10 mouse cellular contexts compared by ENCODE assay signal in the genomic region with DNA sequence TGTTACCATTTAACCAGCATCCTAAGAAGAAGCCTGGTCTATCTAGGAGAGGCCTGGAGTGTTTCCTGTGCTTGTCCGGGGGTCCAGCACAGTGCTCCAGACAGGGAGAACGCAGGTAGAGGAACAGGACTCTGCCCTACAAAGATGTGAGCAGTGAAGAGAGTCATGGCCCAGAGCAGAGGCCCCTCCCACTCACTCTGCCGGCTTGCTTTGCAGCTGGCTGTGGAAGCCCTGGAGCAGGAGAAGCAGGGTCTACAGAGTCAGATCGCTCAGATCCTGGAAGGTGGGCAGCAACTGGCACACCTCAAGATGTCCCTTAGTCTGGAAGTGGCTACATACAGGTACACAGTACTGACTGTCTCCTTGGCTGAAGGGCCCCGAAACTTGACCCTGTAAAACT. TPM values are rescaled to one million over a fixed set of nuclear protein-coding genes. Genes with fewer than 3 reads are reported as not detected.
DNase-seq lines count a peak whose midpoint lies in the region; ATAC-seq lines count a peak whose summit lies in the region.
"Had no signal": no experiment of that assay in that cellular context is flagged by ENCODE, and none has a peak within 500 bp of the region (broad histone marks: within the 10 kb centered on the region; RNA-seq: fewer than 3 reads in every experiment).

No protein-coding gene starts in this region.

- H3K4me3 ChIP-seq in heart, embryonic 12.5 days: peak overlapping the region; percentile 74
- peak overlapping the region; percentile 80 for H3K4me3 ChIP-seq in brown adipose tissue, adult 24 weeks (ENCODE audit: insufficient read depth, low read depth, low read length)
- peak overlapping the region; percentile 57 for H3K4me3 ChIP-seq in hindbrain, embryonic 15.5 days
- H3K4me3 ChIP-seq in midbrain, embryonic 14.5 days (replicated peaks; ENCODE audit: low read depth, low read length): peak overlapping the region; percentile 58
- H3K4me3 ChIP-seq: megakaryocyte, embryonic 14.5 days had no signal

- peaks cover 28% of the 10 kb centered on the region for H3K36me3 ChIP-seq in heart, embryonic 12.5 days
- no peaks in the 10 kb centered on the region for H3K36me3 ChIP-seq in hindbrain, embryonic 15.5 days
- H3K36me3 ChIP-seq in midbrain, embryonic 14.5 days (ENCODE audit: control insufficient read depth, insufficient read depth, low read length): peaks cover 7% of the 10 kb centered on the region; the same call in 1 of the 2 replicates

- no peak for ATAC-seq in heart, embryonic 12.5 days (ENCODE audit: insufficient number of reproducible peaks, low FRiP score)
- ATAC-seq in hindbrain, embryonic 15.5 days (ENCODE audit: low FRiP score, low read depth): no peak
- no peak for ATAC-seq in midbrain, embryonic 14.5 days (ENCODE audit: low FRiP score, low TSS enrichment)
- no peak for ATAC-seq in frontal cortex, adult (ENCODE audit: low TSS enrichment)
- no peak for ATAC-seq in megakaryocyte progenitor cell, adult 5-6 weeks (replicated peaks; ENCODE audit: poor library complexity)

- H3K9ac ChIP-seq in heart, embryonic 12.5 days: peak overlapping the region; percentile 91
- peak overlapping the region; percentile 59 for H3K9ac ChIP-seq in hindbrain, embryonic 15.5 days
- H3K9ac ChIP-seq in midbrain, embryonic 14.5 days (replicated peaks; ENCODE audit: low read length): peak overlapping the region; percentile 71

- H3K9me3 ChIP-seq in heart, embryonic 12.5 days (replicated peaks): no peaks in the 10 kb centered on the region
- H3K9me3 ChIP-seq in hindbrain, embryonic 15.5 days: no peaks in the 10 kb centered on the region
- no peaks in the 10 kb centered on the region for H3K9me3 ChIP-seq in midbrain, embryonic 14.5 days (ENCODE audit: control insufficient read depth, low read length)

- H3K27ac ChIP-seq in heart, embryonic 12.5 days (ENCODE audit: poor library complexity, severe bottlenecking): no peak overlapping the region
- peak overlapping the region; percentile 91 for H3K27ac ChIP-seq in brown adipose tissue, adult 24 weeks (replicated peaks; ENCODE audit: low read depth, low read length)
- H3K27ac ChIP-seq in hindbrain, embryonic 15.5 days (replicated peaks): peak overlapping the region; percentile 67
- H3K27ac ChIP-seq in midbrain, embryonic 14.5 days (replicated peaks; ENCODE audit: low read depth, low read length): peak overlapping the region; percentile 66

- H3K4me2 ChIP-seq in heart, embryonic 12.5 days: peak overlapping the region; percentile 98
- peak overlapping the region; percentile 88 for H3K4me2 ChIP-seq in hindbrain, embryonic 15.5 days
- H3K4me2 ChIP-seq in midbrain, embryonic 14.5 days (ENCODE audit: low read length): peak overlapping the region; percentile 94

- WGBS in heart, embryonic 12.5 days: 23% methylated on average over 5 of the region's 5 CpGs
- WGBS in hindbrain, embryonic 15.5 days: 13% methylated on average over 5 of the region's 5 CpGs
- WGBS in midbrain, embryonic 14.5 days: 18% methylated on average over 5 of the region's 5 CpGs

- peaks cover 44% of the 10 kb centered on the region for H3K4me1 ChIP-seq in heart, embryonic 12.5 days (replicated peaks)
- no peaks in the 10 kb centered on the region for H3K4me1 ChIP-seq in brown adipose tissue, adult 24 weeks (ENCODE audit: control insufficient read depth, insufficient read depth, insufficient read length, low read length)
- peaks cover 48% of the 10 kb centered on the region for H3K4me1 ChIP-seq in hindbrain, embryonic 15.5 days (replicated peaks)
- peaks cover 30% of the 10 kb centered on the region for H3K4me1 ChIP-seq in midbrain, embryonic 14.5 days (ENCODE audit: control insufficient read depth, insufficient read depth, low read length)

- DNase-seq in heart, postnatal 36 days: no peak
- no peak for DNase-seq in midbrain, embryonic 14.5 days
- no peak for DNase-seq in right cerebral cortex, adult 2 months (ENCODE audit: low spot score in 2 of 2)
- DNase-seq: gastrocnemius, postnatal 25 days had no signal

- intact Hi-C loops in heart, postnatal 36 days (cut with DNase I): no loop called here

- peaks cover 8% of the 10 kb centered on the region for H3K27me3 ChIP-seq in heart, embryonic 12.5 days (replicated peaks)
- no peaks in the 10 kb centered on the region for H3K27me3 ChIP-seq in hindbrain, embryonic 15.5 days
- H3K27me3 ChIP-seq in midbrain, embryonic 14.5 days (ENCODE audit: control insufficient read depth, insufficient read depth, low read length): no peaks in the 10 kb centered on the region

RNA-seq across cellular contexts. Expression of a gene that starts 1.9 kb away (rescaled TPM):
- 33.0 and 34.6 TPM in 2 replicates for polyA plus RNA-seq in heart, embryonic 12.5 days (2016; fragmentation: Nextera tagmentation; extraction: Ambion mirVana)
- 10 to 100 TPM; 18.7 to 22.7 TPM for total RNA-seq in heart, postnatal 36 days (2021)
- 7.6 and 8.4 TPM in 2 replicates for polyA plus RNA-seq in brown adipose tissue, adult 24 weeks (2012; ENCODE audit: insufficient read depth, insufficient read length, missing spikeins)
- 31.8 and 42.1 TPM in 2 replicates for polyA plus RNA-seq in hindbrain, embryonic 15.5 days (2015; fragmentation: Nextera tagmentation; extraction: Ambion mirVana)
- polyA plus RNA-seq in midbrain, embryonic 14.5 days (2014; fragmentation: Nextera tagmentation; extraction: Ambion mirVana): 19.0 and 28.8 TPM in 2 replicates
- 0.02 TPM in 1 of 2 replicates, not detected in the other for total RNA-seq in megakaryocyte progenitor cell, adult 5-6 weeks (2015)
- 0.20 TPM in 1 of 2 replicates, not detected in the other for total RNA-seq in megakaryocyte progenitor cell, adult 5-6 weeks (2017)

RNA-seq across cellular contexts. Expression of a gene that starts 24.3 kb away (rescaled TPM):
- polyA plus RNA-seq in heart, embryonic 12.5 days (2016; fragmentation: Nextera tagmentation; extraction: Ambion mirVana): 7.3 and 8.0 TPM in 2 replicates
- total RNA-seq in heart, postnatal 36 days (2021): not detected
- polyA plus RNA-seq in brown adipose tissue, adult 24 weeks (2012; ENCODE audit: insufficient read depth, insufficient read length, missing spikeins): not detected in 2 replicates
- 50.7 and 74.7 TPM in 2 replicates for polyA plus RNA-seq in hindbrain, embryonic 15.5 days (2015; fragmentation: Nextera tagmentation; extraction: Ambion mirVana)
- polyA plus RNA-seq in midbrain, embryonic 14.5 days (2014; fragmentation: Nextera tagmentation; extraction: Ambion mirVana): 28.3 and 42.4 TPM in 2 replicates
- total RNA-seq in megakaryocyte progenitor cell, adult 5-6 weeks (2015): not detected in 2 replicates
- total RNA-seq in megakaryocyte progenitor cell, adult 5-6 weeks (2017): not detected in 2 replicates

RNA-seq across cellular contexts. Expression of a gene that starts 27.3 kb away (rescaled TPM):
- polyA plus RNA-seq in heart, embryonic 12.5 days (2016; fragmentation: Nextera tagmentation; extraction: Ambion mirVana): 0.09 and 0.15 TPM in 2 replicates
- under 1 TPM in 1 of 2 experiments, not detected in 1; 0.19 TPM for total RNA-seq in heart, postnatal 36 days (2021)
- not detected in 2 replicates for polyA plus RNA-seq in brown adipose tissue, adult 24 weeks (2012; ENCODE audit: insufficient read depth, insufficient read length, missing spikeins)
- 107 and 112 TPM in 2 replicates for polyA plus RNA-seq in hindbrain, embryonic 15.5 days (2015; fragmentation: Nextera tagmentation; extraction: Ambion mirVana)
- polyA plus RNA-seq in midbrain, embryonic 14.5 days (2014; fragmentation: Nextera tagmentation; extraction: Ambion mirVana): 34.3 and 49.7 TPM in 2 replicates
- total RNA-seq in megakaryocyte progenitor cell, adult 5-6 weeks (2015): not detected in 2 replicates
- total RNA-seq in megakaryocyte progenitor cell, adult 5-6 weeks (2017): not detected in 2 replicates
- total RNA-seq: gastrocnemius, postnatal 25 days had no signal

RNA-seq across cellular contexts. Expression of a gene that starts 42.3 kb away (rescaled TPM):
- polyA plus RNA-seq in heart, embryonic 12.5 days (2016; fragmentation: Nextera tagmentation; extraction: Ambion mirVana): 13.6 and 14.1 TPM in 2 replicates
- 1 to 10 TPM; 4.8 to 5.2 TPM for total RNA-seq in heart, postnatal 36 days (2021)
- 4.5 and 6.7 TPM in 2 replicates for polyA plus RNA-seq in brown adipose tissue, adult 24 weeks (2012; ENCODE audit: insufficient read depth, insufficient read length, missing spikeins)
- 20.1 and 20.3 TPM in 2 replicates for polyA plus RNA-seq in hindbrain, embryonic 15.5 days (2015; fragmentation: Nextera tagmentation; extraction: Ambion mirVana)
- 19.1 and 21.7 TPM in 2 replicates for polyA plus RNA-seq in midbrain, embryonic 14.5 days (2014; fragmentation: Nextera tagmentation; extraction: Ambion mirVana)
- total RNA-seq in megakaryocyte progenitor cell, adult 5-6 weeks (2015): 10.3 and 11.1 TPM in 2 replicates
- total RNA-seq in megakaryocyte progenitor cell, adult 5-6 weeks (2017): 13.2 and 16.2 TPM in 2 replicates

RNA-seq across cellular contexts. Expression of a gene that starts 42.7 kb away (rescaled TPM):
- polyA plus RNA-seq in heart, embryonic 12.5 days (2016; fragmentation: Nextera tagmentation; extraction: Ambion mirVana): 36.4 and 38.3 TPM in 2 replicates
- total RNA-seq in heart, postnatal 36 days (2021): 10 to 100 TPM; 10.2 to 12.3 TPM
- polyA plus RNA-seq in brown adipose tissue, adult 24 weeks (2012; ENCODE audit: insufficient read depth, insufficient read length, missing spikeins): 6.7 and 7.9 TPM in 2 replicates
- 30.7 and 33.3 TPM in 2 replicates for polyA plus RNA-seq in hindbrain, embryonic 15.5 days (2015; fragmentation: Nextera tagmentation; extraction: Ambion mirVana)
- polyA plus RNA-seq in midbrain, embryonic 14.5 days (2014; fragmentation: Nextera tagmentation; extraction: Ambion mirVana): 19.1 and 23.2 TPM in 2 replicates
- total RNA-seq in megakaryocyte progenitor cell, adult 5-6 weeks (2015): 45.2 and 51.0 TPM in 2 replicates
- total RNA-seq in megakaryocyte progenitor cell, adult 5-6 weeks (2017): 41.1 and 51.0 TPM in 2 replicates

Comparison
In these comparisons a context has a peak if more than half of its experiments do, and no peak if none do; other contexts are left out.
1. RNA of a gene that starts 27.3 kb away (polyA plus RNA-seq): 107 to 112 TPM in hindbrain, embryonic 15.5 days and 34.3 to 49.7 TPM in midbrain, embryonic 14.5 days; 0.09 to 0.15 TPM in heart, embryonic 12.5 days and not detected in brown adipose tissue, adult 24 weeks; every median in the first group is over 10 times any median in the second.
2. Peak in every context shown above with its lines, with median percentiles within 50 percentile points of each other: H3K4me2 ChIP-seq, H3K4me3 ChIP-seq and H3K9ac ChIP-seq.